Mouse (Mus musculus): ENCODE measurements around the gene Msi1. TPM values are rescaled to one million over a fixed set of nuclear protein-coding genes. Genes with fewer than 3 reads are reported as not detected.

Msi1 gene
- polyA plus RNA-seq, 1 experiment from 2014 or later, result 8.0 TPM

DNA sequence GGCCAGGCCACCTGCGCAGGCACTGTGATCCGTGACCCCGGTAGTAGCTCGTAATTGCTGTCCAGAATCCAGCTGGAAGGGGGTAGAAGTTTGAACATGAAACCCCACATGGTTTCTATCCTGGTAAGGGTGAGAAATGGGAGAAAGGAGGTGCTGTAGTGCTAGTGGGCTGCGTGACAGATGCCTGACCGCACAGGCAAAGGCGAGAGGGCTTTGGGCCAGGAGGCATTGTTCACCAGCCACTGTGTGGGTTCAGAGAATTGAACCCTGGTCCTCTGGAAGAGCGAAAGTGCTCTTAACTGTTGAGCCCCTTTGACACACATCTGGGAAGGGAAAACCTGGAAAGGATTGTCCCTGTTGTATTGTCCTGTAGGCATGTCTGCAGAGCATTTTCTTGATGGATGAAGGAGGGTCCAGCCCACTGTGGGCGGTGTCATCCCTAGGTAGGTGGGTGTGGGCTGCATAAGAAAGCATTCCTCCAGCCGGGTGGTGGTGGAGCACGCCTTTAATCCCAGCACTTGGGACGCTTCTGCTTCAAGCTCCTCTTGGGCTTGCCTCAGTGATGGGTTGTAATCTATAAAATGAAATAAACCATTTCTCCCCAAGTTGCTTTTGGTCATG lies 46.8 kb downstream of the Msi1 start:
- Histone ChIP-seq H3K4me1 (peaks cover 3% of the 10 kb centered on the region; the same call in 1 of the 2 replicates), H3K36me3 (0 out of 2 replicates have a peak, but pooled peaks cover 6% of the 10 kb centered on the region), H3K9me3 (no peaks in the 10 kb centered on the region), H3K9ac (peak overlapping the region; percentile 34; the same call in 1 of the 2 replicates), H3K4me3 (replicated peaks) (peak overlapping the region; percentile 40), H3K27me3 (replicated peaks) (no peaks in the 10 kb centered on the region), H3K27ac (no peak overlapping the region), H3K4me2 (peak overlapping the region; percentile 62)
- WGBS, result 34% methylated on average over 12 of the region's 12 CpGs
- ATAC-seq (ENCODE audit: insufficient read depth, low FRiP score, low read depth), result no peak

GRCm38 (mm10) chr5:115479561-115479960 lies 50.2 kb downstream of the Msi1 start:
- 0 out of 2 replicates have a peak, but pooled peaks cover 6% of the 10 kb centered on the region for H3K36me3 ChIP-seq
- 58% methylated on average over 15 of the region's 15 CpGs for WGBS
- peaks cover 13% of the 10 kb centered on the region; the same call in 1 of the 2 replicates for H3K4me1 ChIP-seq
- ATAC-seq (ENCODE audit: insufficient read depth, low FRiP score, low read depth), result no peak
- H3K27me3 ChIP-seq (replicated peaks), result no peaks in the 10 kb centered on the region
- H3K27ac ChIP-seq, result no peak overlapping the region
- no peaks in the 10 kb centered on the region for H3K9me3 ChIP-seq
- H3K9ac ChIP-seq, result no peak overlapping the region
- H3K4me3 ChIP-seq (replicated peaks), result no peak overlapping the region
- H3K4me2 ChIP-seq, result no peak overlapping the region; the same call in 1 of the 2 replicates

- no peak overlapping the region for H3K27ac ChIP-seq
- H3K4me2 ChIP-seq, result peak overlapping the region; percentile 46
- ATAC-seq (ENCODE audit: insufficient read depth, low FRiP score, low read depth), result no peak
- 0 out of 2 replicates have a peak, but pooled peaks cover 6% of the 10 kb centered on the region for H3K36me3 ChIP-seq
- WGBS, result 30% methylated on average over 27 of the region's 27 CpGs
- H3K9me3 ChIP-seq, result no peaks in the 10 kb centered on the region
- peak overlapping the region; percentile 17 for H3K4me3 ChIP-seq (replicated peaks)
- peaks cover 16% of the 10 kb centered on the region; the same call in 1 of the 2 replicates for H3K4me1 ChIP-seq
- H3K9ac ChIP-seq, result no peak overlapping the region
- no peaks in the 10 kb centered on the region for H3K27me3 ChIP-seq (replicated peaks)
These were observed 50.7 kb downstream of the Msi1 start for GRCm38 (mm10) chr5:115480101-115480500.

DNA sequence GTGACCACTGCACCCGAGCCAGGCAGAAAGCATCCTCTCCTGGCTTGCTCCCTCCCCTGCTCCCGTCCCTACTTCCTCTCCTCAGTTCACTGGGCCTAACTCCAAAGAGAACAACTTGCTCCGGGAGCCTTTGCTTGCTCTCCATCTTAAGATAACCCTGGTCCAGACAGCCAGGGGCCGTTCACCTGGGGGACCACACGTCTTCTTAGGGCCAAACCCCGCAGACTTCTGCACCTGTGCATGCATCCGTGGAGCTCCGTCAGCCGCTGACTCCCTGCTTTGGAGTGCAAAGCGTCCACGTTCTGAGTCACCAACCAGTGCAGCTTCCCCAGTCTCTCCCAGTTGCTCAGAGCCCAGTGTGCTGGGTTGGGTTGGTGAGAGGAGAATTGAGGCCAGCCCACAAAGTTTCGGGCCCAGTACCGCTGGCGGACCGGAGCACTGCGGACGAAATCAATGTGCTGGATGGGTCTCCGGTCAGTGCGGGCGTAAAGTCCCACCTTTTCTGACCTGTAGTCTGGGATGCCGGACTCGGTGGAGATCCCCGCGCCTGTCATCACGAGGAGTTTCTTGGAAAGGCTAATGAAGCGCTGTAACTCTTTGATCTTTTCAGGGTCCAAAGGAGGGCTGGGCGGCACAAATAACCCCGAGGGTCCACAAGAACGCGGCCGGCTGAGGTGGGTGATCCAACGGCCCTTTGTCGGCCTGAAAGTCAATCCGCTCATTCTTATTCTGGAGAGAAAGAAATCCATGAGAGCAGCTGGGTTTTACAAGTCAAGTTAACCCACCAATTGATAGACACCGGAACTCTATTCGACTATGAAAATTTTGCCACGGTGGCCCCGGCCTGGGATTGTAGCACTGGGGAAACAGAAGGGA lies 53.2 kb downstream of the Msi1 start:
- H3K27ac ChIP-seq, result no peak overlapping the region
- H3K4me2 ChIP-seq, result 0 out of 2 replicates have a peak overlapping the region, but pooled peaks have one; percentile 23
- H3K27me3 ChIP-seq (replicated peaks), result no peaks in the 10 kb centered on the region
- no peak overlapping the region for H3K4me3 ChIP-seq (replicated peaks)
- H3K4me1 ChIP-seq, result 0 out of 2 replicates have a peak, but pooled peaks cover 16% of the 10 kb centered on the region
- no peaks in the 10 kb centered on the region for H3K9me3 ChIP-seq
- no peak for ATAC-seq (ENCODE audit: insufficient read depth, low FRiP score, low read depth)
- 0 out of 2 replicates have a peak, but pooled peaks cover 6% of the 10 kb centered on the region for H3K36me3 ChIP-seq
- H3K9ac ChIP-seq, result no peak overlapping the region
- 52% methylated on average over 38 of the region's 38 CpGs for WGBS

DNA sequence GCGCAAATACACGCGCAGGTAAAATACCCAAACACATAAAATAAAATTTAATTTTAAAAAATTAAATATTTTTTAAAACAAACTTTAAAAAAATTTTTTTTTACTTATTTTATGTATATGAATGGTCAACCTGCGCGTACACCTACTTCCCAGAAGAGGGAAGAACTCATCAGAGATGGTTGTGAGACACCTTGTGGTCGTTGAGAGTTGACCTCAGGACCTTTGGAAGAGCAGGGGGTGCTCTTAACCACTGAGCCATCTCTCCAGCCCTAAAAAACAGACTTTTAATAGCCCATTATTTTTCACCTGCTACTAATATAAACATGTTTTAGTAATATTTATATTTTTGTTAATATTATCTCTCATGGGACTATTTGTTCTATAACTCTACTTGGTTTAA lies 54.0 kb downstream of the Msi1 start:
- ATAC-seq (ENCODE audit: insufficient read depth, low FRiP score, low read depth), result no peak
- Histone ChIP-seq H3K9me3 (no peaks in the 10 kb centered on the region), H3K27ac (no peak overlapping the region), H3K36me3 (0 out of 2 replicates have a peak, but pooled peaks cover 6% of the 10 kb centered on the region), H3K4me1 (0 out of 2 replicates have a peak, but pooled peaks cover 16% of the 10 kb centered on the region), H3K27me3 (replicated peaks) (no peaks in the 10 kb centered on the region), H3K9ac (no peak overlapping the region), H3K4me3 (replicated peaks) (no peak overlapping the region), H3K4me2 (no peak overlapping the region; the same call in 1 of the 2 replicates)
- WGBS, result 54% methylated on average over 6 of the region's 6 CpGs

DNA sequence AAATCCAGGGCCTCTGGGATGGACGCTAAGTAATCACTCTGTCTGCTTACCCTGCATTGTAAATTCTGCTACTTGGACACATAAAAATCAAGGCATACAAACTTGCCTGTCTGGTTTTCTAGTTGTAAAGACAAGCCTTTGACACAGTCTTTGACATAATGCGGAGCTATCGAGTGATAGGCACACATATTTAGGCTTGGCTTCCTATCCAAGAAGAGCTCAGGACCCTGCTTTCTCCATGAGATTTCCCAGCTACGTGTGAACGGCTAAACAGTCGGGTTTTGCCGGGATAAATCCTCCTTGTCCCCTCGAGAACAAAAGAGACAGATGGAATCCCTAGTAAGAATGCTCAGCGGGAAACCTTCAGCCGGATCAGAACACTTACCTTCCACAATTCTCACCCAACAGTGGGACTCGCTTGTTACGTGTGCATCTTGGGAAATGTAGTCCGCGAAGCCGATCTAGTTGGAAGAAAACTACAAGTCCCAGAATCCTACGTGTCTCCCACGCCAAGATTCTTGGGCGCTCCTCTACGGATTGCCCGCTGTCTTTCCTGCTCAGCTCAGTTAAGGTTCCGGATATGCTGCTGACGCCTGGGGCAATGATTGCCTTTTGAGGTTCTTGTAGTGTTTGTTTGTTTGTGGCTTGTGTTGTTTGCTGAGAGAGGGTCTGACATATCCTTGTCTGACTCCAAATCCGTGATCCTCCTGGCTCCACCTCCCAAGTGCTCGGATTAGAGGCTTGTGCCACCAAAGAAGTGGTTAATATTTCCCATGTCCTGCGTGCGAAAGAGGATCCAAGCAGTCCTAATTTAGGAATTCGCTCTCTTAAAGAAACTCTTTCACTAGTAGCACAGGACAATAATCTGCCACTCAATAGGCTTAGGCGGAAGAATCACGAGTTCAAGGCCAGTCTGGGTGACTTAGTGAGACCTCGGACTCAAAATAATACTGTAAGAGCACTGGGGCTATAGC lies 54.8 kb downstream of the Msi1 start, which contains the start of gene Sirt4:
Gene Sirt4, minus strand, starts transcription at position 779 of the 974 bp plus-strand sequence.
- peak; percentile 79 for ATAC-seq (ENCODE audit: insufficient read depth, low FRiP score, low read depth)
- Histone ChIP-seq H3K36me3 (0 out of 2 replicates have a peak, but pooled peaks cover 6% of the 10 kb centered on the region), H3K4me1 (peaks cover 16% of the 10 kb centered on the region; the same call in 1 of the 2 replicates), H3K27me3 (replicated peaks) (no peaks in the 10 kb centered on the region), H3K27ac (peak within 1 kb of the TSS; percentile 86), H3K4me3 (replicated peaks) (peak within 1 kb of the TSS; percentile 53), H3K9ac (peak within 1 kb of the TSS; percentile 50), H3K4me2 (peak within 1 kb of the TSS; percentile 71), H3K9me3 (no peaks in the 10 kb centered on the region)
- 5% methylated on average over 30 of the region's 30 CpGs for WGBS

GRCm38 (mm10) chr5:115484996-115485395 lies 55.6 kb downstream of the Msi1 start:
- Histone ChIP-seq H3K9me3 (no peaks in the 10 kb centered on the region), H3K36me3 (no peaks in the 10 kb centered on the region), H3K4me1 (peaks cover 16% of the 10 kb centered on the region; the same call in 1 of the 2 replicates), H3K4me3 (replicated peaks) (no peak overlapping the region), H3K9ac (no peak overlapping the region), H3K27me3 (replicated peaks) (no peaks in the 10 kb centered on the region), H3K27ac (no peak overlapping the region), H3K4me2 (peak overlapping the region; percentile 71)
- WGBS, result 61% methylated on average over 5 of the region's 5 CpGs
- no peak for ATAC-seq (ENCODE audit: insufficient read depth, low FRiP score, low read depth)

- H3K4me2 ChIP-seq, result no peak overlapping the region
- no peaks in the 10 kb centered on the region for H3K36me3 ChIP-seq
- peaks cover 15% of the 10 kb centered on the region for H3K4me1 ChIP-seq
- 74% methylated on average over 18 of the region's 18 CpGs for WGBS
- no peak overlapping the region for H3K4me3 ChIP-seq (replicated peaks)
- no peak overlapping the region for H3K9ac ChIP-seq
- no peaks in the 10 kb centered on the region for H3K27me3 ChIP-seq (replicated peaks)
- no peak for ATAC-seq (ENCODE audit: insufficient read depth, low FRiP score, low read depth)
- no peaks in the 10 kb centered on the region for H3K9me3 ChIP-seq
- H3K27ac ChIP-seq, result no peak overlapping the region
These were observed 56.2 kb downstream of the Msi1 start for GRCm38 (mm10) chr5:115485489-115486205.

DNA sequence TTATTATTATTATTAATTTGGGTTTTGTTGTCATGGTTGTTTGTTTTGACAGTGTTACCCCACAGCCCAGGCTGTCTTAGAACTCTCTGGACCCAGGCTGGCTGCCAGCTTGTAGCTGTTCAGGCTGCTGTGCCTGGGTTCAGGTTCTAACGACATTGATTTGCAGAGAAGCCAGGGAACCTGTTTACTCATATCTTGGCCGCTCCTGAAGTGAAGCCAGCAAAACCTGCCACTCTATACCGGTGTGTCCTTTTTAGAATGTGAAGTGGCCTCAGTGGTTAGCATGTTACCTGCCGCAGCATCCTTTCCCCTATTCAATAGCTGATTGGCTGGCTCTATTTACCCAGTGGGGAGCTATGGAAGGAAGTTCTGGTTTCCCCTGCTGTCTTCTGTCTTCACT lies 57.3 kb downstream of the Msi1 start:
- H3K9ac ChIP-seq, result no peak overlapping the region
- H3K27me3 ChIP-seq (replicated peaks), result no peaks in the 10 kb centered on the region
- ATAC-seq (ENCODE audit: insufficient read depth, low FRiP score, low read depth), result no peak
- no peaks in the 10 kb centered on the region for H3K9me3 ChIP-seq
- 39% methylated on average over 4 of the region's 4 CpGs for WGBS
- H3K4me2 ChIP-seq, result no peak overlapping the region
- H3K4me3 ChIP-seq (replicated peaks), result no peak overlapping the region
- no peak overlapping the region for H3K27ac ChIP-seq
- peaks cover 23% of the 10 kb centered on the region for H3K4me1 ChIP-seq
- H3K36me3 ChIP-seq, result no peaks in the 10 kb centered on the region

DNA sequence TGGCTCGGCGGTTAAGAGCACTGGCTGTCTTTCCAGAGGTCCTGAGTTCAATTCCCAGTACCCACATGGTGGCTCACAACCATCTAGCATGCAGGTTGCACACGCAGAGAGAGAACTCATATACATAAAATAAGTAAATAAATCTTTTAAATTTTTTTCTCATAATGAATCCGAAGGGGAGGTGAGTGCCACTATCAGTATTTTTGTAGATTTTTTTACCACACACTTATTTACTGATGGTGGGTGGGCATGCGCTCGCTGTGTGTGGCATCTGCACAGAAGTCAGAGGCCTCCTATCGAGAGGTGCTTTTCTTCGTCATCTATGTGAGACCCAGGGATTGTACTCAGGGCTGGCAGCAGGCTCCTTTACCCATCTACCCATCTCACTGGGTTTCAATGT lies 58.0 kb downstream of the Msi1 start:
- Histone ChIP-seq H3K27me3 (replicated peaks) (no peaks in the 10 kb centered on the region), H3K4me2 (no peak overlapping the region), H3K4me3 (replicated peaks) (no peak overlapping the region), H3K9ac (no peak overlapping the region), H3K4me1 (peaks cover 28% of the 10 kb centered on the region), H3K36me3 (no peaks in the 10 kb centered on the region), H3K9me3 (no peaks in the 10 kb centered on the region), H3K27ac (no peak overlapping the region)
- no peak for ATAC-seq (ENCODE audit: insufficient read depth, low FRiP score, low read depth)
- 82% methylated on average over 8 of the region's 8 CpGs for WGBS

Measured in stomach, embryonic 15.5 days (tissue).